Mouse (Mus musculus) MN1 (cell line): ENCODE results near the gene Arap2.
"Not testable (repeated sequence)": the region's sequence is repeated elsewhere in the genome, so short reads cannot be mapped to it uniquely, and the experiment has no call there.

Experiments
- DNase-seq: peaks from one replicate; pipeline ENCODE4 v3.0.0-alpha.2; 2016; ENCODE audit warnings: low spot score

The Arap2 gene

DNA sequence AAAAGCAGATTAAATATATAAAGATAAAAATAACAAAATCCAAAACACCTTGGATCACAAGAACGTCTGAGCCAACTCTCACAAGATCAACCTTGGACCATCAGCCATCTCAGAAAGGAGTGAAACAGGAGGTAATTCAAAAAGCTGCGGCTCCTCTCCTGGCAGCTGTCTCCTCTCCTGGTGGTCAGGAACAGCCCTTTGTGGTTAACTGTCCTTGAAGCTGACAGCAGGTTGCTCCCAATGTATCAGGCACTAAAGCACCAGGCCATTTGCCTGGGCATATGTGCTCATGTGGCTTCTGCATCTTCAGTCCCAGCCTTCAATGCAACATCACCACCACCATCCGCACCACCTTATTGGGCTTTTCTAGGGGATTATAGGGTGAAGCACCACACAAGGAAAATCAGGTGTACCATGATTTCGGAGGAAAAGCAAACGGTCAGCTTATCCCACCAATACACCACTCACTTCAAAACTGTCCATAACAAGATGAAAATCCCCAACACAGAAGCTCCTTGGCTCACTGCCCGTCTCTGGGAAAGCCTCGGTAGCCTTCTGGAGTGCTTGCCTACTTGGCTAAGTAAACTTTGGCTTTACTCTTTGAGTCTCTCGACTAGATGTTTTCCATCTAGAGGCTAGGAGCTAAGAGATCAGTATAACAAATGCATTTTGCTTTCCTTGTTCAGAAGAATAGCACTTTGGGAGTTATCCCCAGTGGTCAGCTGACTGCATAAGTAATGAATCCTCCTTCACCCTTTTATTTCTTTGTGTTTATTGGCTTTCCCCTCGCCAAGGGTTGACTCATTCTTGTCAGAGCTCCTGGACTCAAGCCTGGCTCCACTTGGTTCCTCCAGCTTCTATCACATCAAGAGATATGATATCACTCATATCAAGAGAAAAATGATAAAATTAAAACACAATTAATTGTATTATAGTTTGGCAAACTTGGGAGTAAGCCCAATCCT, 26.2 kb downstream of the Arap2 start:
- no peak for DNase-seq

- not testable (repeated sequence) for DNase-seq
These were observed 35.4 kb downstream of the Arap2 start for GRCm38 (mm10) chr5:62730573-62730972.

- no peak for DNase-seq
These were observed 40.4 kb downstream of the Arap2 start for GRCm38 (mm10) chr5:62725551-62725950.

DNA sequence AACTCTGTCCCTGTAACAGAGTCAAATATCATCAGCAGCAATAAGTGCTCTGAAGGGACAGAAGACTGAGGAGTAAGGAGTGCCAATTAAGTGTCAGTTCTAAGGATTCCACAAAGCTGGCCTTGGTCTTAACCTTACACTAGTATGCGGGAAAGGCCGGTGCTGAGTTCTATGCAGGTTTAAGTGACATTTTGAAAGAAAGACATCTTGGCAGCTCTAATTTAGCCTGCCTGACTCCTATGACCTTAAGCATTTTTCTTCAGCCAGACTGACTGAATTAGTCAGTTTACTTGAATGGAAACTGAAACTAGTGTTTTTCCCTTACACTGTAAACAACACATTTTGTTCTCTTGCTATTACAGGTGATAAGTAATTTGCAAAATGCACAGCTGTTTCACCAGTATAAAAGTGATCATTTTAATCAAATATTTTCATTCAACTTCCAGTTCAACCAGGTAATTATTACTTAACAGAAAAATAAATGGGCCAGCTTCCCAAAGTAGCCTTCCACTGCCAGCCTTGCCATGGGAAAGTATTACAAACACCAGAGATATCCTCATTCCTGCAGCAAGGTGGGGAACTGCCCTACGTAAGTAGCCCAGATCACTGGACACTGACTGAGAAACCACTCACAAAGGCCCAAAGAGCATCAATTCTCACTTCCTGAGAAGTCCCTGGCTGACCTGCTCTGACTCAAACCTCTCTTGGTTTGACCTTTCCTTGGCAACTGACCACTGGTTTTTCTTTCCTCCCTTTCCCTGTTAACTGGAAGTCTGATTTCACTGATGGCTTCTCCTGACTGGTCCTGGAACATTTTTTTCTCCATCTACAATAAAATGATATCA, 42.5 kb downstream of the Arap2 start:
- no peak for DNase-seq

GRCm38 (mm10) chr5:62716468-62716867, 49.5 kb downstream of the Arap2 start:
- no peak for DNase-seq

GRCm38 (mm10) chr5:62715977-62716376, 50.0 kb downstream of the Arap2 start:
- DNase-seq, result no peak

GRCm38 (mm10) chr5:62715436-62715835, 50.5 kb downstream of the Arap2 start:
- no peak for DNase-seq

DNA sequence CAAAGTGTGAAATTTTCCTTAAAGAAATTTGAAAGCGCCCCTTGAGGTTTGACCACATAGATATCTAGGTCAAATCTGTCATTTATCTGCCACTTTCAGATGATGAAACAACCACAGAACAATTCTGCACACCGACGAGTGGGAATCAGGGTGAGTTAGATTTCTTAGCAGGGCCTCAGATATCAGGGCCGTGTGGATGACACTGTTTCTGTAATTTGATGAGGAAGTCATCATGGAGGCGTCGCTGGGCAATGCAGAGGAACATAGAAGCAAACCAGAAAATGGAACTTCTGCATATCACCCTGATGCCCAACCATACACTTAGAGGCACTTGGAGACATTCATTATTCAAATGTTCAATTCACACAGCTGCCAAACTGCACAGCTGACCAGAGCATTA, 55.0 kb downstream of the Arap2 start:
- DNase-seq, result no peak

- no peak for DNase-seq
These were observed 59.1 kb downstream of the Arap2 start for GRCm38 (mm10) chr5:62706900-62707299.

DNA sequence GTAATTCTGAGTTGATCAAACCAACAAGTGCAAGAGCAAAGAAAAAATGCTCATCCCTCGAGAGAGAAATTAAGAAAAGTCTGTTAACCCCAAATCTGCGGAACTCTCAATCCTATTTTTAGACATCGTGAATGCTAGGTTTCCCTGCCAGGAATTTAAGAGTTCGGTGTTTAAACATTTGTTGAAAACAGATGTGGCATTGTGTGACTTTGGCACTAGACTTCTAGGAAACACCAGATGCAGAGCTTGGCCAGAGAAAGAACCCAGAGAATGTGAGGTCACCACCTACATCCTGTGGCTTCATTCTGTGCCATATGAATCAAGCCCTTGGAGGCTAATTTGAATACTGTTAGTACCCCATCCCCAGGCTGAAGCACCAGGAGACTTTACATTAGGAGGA, 76.0 kb downstream of the Arap2 start:
- no peak for DNase-seq

DNA sequence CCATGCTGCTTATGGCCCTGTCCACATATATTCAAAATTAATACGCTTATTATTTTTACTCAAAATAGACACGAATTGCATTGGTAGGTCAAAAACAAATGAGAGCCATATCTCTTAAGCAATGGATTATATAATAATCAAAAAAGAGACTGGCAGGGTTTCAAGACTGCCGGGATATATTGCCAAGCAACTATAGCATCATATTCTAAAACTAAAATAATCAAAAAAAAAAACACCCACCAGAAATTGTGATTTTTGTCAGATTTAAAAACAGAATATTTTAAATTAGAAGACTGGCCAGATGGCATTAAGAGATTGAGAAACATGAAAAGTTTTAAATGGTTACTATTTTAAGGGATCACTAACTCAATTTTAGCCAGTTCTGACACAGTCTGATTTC, 82.2 kb downstream of the Arap2 start:
- no peak for DNase-seq

GRCm38 (mm10) chr5:62683207-62683606, 82.8 kb downstream of the Arap2 start:
- DNase-seq, result no peak

DNA sequence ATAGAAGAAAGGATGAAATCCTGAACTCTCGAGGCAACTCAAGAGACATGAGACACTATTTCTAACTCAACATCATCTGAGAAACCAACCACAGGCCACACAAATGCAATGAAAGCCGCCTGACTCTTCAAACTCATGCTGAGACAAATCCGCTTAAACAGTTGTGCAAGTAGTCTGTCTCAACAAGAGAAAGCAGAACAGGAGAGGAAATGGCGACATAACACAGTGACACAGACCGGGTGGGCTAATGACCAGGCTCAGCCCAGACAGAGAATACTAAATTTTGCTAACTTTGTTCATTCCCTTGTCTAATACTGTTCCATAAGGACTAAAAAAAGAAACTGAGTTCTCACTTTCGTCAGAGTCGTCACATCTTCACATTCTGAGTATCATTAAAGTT, 88.6 kb downstream of the Arap2 start:
- no peak for DNase-seq

GRCm38 (mm10) chr5:62672736-62673436, 93.1 kb downstream of the Arap2 start:
- no peak for DNase-seq

GRCm38 (mm10) chr5:62665329-62665728, 100.6 kb downstream of the Arap2 start:
- no peak for DNase-seq

DNA sequence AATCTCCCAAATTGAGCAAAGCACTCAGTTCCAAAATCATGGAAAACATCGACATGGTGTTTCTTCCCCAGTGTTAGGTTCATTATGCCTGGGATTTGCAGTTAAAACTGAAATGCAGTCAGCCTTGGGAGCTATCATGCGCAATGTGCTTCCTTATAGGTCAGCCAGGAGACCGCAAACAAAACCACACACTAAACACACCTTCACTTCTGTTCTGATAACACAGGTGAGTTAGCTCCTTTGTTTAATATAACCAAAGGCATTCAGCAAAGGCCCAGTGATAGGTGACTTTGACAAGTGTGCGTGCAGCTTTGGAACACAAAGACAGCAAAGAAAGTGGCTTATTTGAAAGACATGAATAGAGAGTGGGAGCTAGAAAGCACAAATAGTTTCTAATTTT, 101.1 kb downstream of the Arap2 start:
- no peak for DNase-seq

DNA sequence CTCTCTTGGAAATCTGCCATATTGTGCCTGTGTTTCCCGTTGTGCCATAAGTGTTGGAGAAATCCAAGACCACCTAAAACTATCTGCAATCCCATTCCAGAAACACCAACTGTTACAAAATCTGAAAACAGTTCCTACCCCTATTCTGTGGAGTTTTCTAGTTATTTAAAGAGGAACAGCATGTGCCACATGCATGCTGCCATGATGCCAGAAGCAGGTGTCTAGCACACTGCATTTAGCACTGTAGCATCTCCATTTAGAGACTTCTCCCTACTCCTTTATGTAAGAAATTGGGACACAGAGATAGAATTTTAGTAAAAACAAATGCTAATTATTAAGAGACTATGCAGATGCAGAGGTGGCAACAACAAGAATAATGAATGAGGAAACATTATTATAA, 102.8 kb downstream of the Arap2 start:
- DNase-seq, result no peak

- no peak for DNase-seq
These were observed 112.0 kb downstream of the Arap2 start for GRCm38 (mm10) chr5:62653924-62654323.

- DNase-seq, result no peak
These were observed 123.6 kb downstream of the Arap2 start for GRCm38 (mm10) chr5:62642330-62642729.

DNA sequence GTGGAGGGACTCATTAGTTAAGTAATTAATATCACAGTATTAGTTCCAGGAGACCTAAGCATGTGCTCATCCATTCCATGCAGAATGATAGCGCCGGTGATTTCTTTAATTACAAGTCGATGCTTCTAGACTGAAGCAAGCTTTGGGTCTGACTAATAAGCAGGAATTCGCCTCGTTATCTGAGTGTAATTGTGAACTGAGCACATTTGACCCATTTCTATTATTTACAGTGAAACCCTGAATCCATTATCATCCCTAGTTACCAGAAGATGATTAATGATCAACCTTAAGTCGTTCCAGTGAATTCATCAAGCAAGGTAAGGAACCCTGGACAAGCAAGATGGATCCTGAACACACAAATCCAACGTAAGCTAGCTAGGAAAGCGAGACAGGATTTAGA, 125.5 kb downstream of the Arap2 start:
- no peak for DNase-seq

- DNase-seq, result no peak
These were observed 129.6 kb downstream of the Arap2 start for GRCm38 (mm10) chr5:62636341-62636740.

DNA sequence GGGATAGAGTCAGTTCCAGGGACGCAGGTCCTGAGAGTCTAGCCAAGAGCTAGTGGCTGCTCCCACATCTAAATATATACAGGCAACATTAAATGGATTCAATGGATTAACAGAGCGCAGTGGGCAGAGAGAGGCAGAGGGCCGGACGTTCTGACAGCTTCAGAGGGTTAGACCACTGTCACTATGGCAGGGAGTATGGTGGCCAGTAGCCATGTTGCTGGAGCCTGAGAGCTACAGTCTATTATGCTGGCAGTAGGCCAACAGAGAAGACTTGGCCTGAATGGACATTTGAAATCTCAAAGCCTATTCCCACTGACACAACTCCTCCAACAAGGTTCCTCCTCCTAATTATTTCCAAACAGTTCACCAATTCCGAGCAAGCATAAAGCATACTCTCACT, 137.1 kb downstream of the Arap2 start:
- no peak for DNase-seq
